Mouse (Mus musculus): Measurements from ENCODE around the gene Adam15. TPM values are rescaled to one million over a fixed set of nuclear protein-coding genes. Genes with fewer than 3 reads are reported as not detected.

Gene Adam15
- polyA plus RNA-seq, 1 experiment from 2014 or later, result 55.2 TPM

GRCm38 (mm10) chr3:89385451-89385850, 35.7 kb upstream of the Adam15 start:
- no peak overlapping the region for H3K4me3 ChIP-seq (replicated peaks; ENCODE audit: low read length)
- no peak overlapping the region for H3K4me2 ChIP-seq (ENCODE audit: low read length)
- H3K4me1 ChIP-seq (replicated peaks; ENCODE audit: control insufficient read depth, insufficient read depth, low read length), result peaks cover 6% of the 10 kb centered on the region
- no peaks in the 10 kb centered on the region for H3K9me3 ChIP-seq (ENCODE audit: control insufficient read depth, low read length)
- 41% methylated on average over 8 of the region's 11 CpGs for WGBS
- H3K27me3 ChIP-seq (replicated peaks; ENCODE audit: control insufficient read depth, insufficient read depth, low read length), result no peaks in the 10 kb centered on the region
- H3K9ac ChIP-seq (replicated peaks; ENCODE audit: low read depth, low read length), result no peak overlapping the region
- no peak overlapping the region for H3K27ac ChIP-seq (ENCODE audit: low read length)
- no peaks in the 10 kb centered on the region for H3K36me3 ChIP-seq (ENCODE audit: control insufficient read depth, insufficient read depth)
- no peak for ATAC-seq

GRCm38 (mm10) chr3:89384331-89385076, 34.7 kb upstream of the Adam15 start:
- no peak overlapping the region for H3K4me2 ChIP-seq (ENCODE audit: low read length)
- no peak overlapping the region for H3K9ac ChIP-seq (replicated peaks; ENCODE audit: low read depth, low read length)
- ATAC-seq, result no peak
- peaks cover 6% of the 10 kb centered on the region for H3K4me1 ChIP-seq (replicated peaks; ENCODE audit: control insufficient read depth, insufficient read depth, low read length)
- no peak overlapping the region for H3K27ac ChIP-seq (ENCODE audit: low read length)
- H3K27me3 ChIP-seq (replicated peaks; ENCODE audit: control insufficient read depth, insufficient read depth, low read length), result no peaks in the 10 kb centered on the region
- no peak overlapping the region for H3K4me3 ChIP-seq (replicated peaks; ENCODE audit: low read length)
- H3K9me3 ChIP-seq (ENCODE audit: control insufficient read depth, low read length), result no peaks in the 10 kb centered on the region
- no peaks in the 10 kb centered on the region for H3K36me3 ChIP-seq (ENCODE audit: control insufficient read depth, insufficient read depth)
- 53% methylated on average over 12 of the region's 12 CpGs for WGBS

- Histone ChIP-seq H3K36me3 (ENCODE audit: control insufficient read depth, insufficient read depth) (no peaks in the 10 kb centered on the region), H3K4me3 (replicated peaks; ENCODE audit: low read length) (no peak overlapping the region), H3K9ac (replicated peaks; ENCODE audit: low read depth, low read length) (no peak overlapping the region), H3K4me1 (replicated peaks; ENCODE audit: control insufficient read depth, insufficient read depth, low read length) (peaks cover 9% of the 10 kb centered on the region), H3K9me3 (ENCODE audit: control insufficient read depth, low read length) (no peaks in the 10 kb centered on the region), H3K27ac (ENCODE audit: low read length) (no peak overlapping the region), H3K4me2 (ENCODE audit: low read length) (no peak overlapping the region), H3K27me3 (replicated peaks; ENCODE audit: control insufficient read depth, insufficient read depth, low read length) (no peaks in the 10 kb centered on the region)
- 90% methylated on average over 5 of the region's 5 CpGs for WGBS
- ATAC-seq, result no peak
These were observed 34.0 kb upstream of the Adam15 start for GRCm38 (mm10) chr3:89383651-89384255.

- Histone ChIP-seq H3K9ac (replicated peaks; ENCODE audit: low read depth, low read length) (no peak overlapping the region), H3K27ac (ENCODE audit: low read length) (no peak overlapping the region), H3K9me3 (ENCODE audit: control insufficient read depth, low read length) (no peaks in the 10 kb centered on the region), H3K27me3 (replicated peaks; ENCODE audit: control insufficient read depth, insufficient read depth, low read length) (no peaks in the 10 kb centered on the region), H3K4me1 (replicated peaks; ENCODE audit: control insufficient read depth, insufficient read depth, low read length) (peaks cover 11% of the 10 kb centered on the region), H3K4me3 (replicated peaks; ENCODE audit: low read length) (no peak overlapping the region), H3K36me3 (ENCODE audit: control insufficient read depth, insufficient read depth) (no peaks in the 10 kb centered on the region), H3K4me2 (ENCODE audit: low read length) (no peak overlapping the region)
- ATAC-seq, result no peak
- 83% methylated on average over 5 of the region's 5 CpGs for WGBS
These were observed 33.2 kb upstream of the Adam15 start for GRCm38 (mm10) chr3:89382950-89383349.

GRCm38 (mm10) chr3:89382033-89382882, 32.5 kb upstream of the Adam15 start:
- Histone ChIP-seq H3K9ac (replicated peaks; ENCODE audit: low read depth, low read length) (no peak overlapping the region), H3K9me3 (ENCODE audit: control insufficient read depth, low read length) (no peaks in the 10 kb centered on the region), H3K4me3 (replicated peaks; ENCODE audit: low read length) (no peak overlapping the region), H3K4me2 (ENCODE audit: low read length) (no peak overlapping the region), H3K27me3 (replicated peaks; ENCODE audit: control insufficient read depth, insufficient read depth, low read length) (no peaks in the 10 kb centered on the region), H3K4me1 (replicated peaks; ENCODE audit: control insufficient read depth, insufficient read depth, low read length) (peaks cover 12% of the 10 kb centered on the region), H3K27ac (ENCODE audit: low read length) (no peak overlapping the region), H3K36me3 (ENCODE audit: control insufficient read depth, insufficient read depth) (no peaks in the 10 kb centered on the region)
- 87% methylated on average over 9 of the region's 9 CpGs for WGBS
- no peak for ATAC-seq

- Histone ChIP-seq H3K27ac (ENCODE audit: low read length) (no peak overlapping the region), H3K9ac (replicated peaks; ENCODE audit: low read depth, low read length) (no peak overlapping the region), H3K27me3 (replicated peaks; ENCODE audit: control insufficient read depth, insufficient read depth, low read length) (no peaks in the 10 kb centered on the region), H3K9me3 (ENCODE audit: control insufficient read depth, low read length) (no peaks in the 10 kb centered on the region), H3K36me3 (ENCODE audit: control insufficient read depth, insufficient read depth) (no peaks in the 10 kb centered on the region), H3K4me3 (replicated peaks; ENCODE audit: low read length) (no peak overlapping the region), H3K4me2 (ENCODE audit: low read length) (no peak overlapping the region), H3K4me1 (replicated peaks; ENCODE audit: control insufficient read depth, insufficient read depth, low read length) (peaks cover 12% of the 10 kb centered on the region)
- ATAC-seq, result no peak
- WGBS, result 91% methylated on average over 11 of the region's 11 CpGs
These were observed 31.4 kb upstream of the Adam15 start for GRCm38 (mm10) chr3:89381233-89381632.

- WGBS, result 95% methylated on average over 18 of the region's 18 CpGs
- Histone ChIP-seq H3K4me2 (ENCODE audit: low read length) (no peak overlapping the region), H3K27me3 (replicated peaks; ENCODE audit: control insufficient read depth, insufficient read depth, low read length) (no peaks in the 10 kb centered on the region), H3K9ac (replicated peaks; ENCODE audit: low read depth, low read length) (no peak overlapping the region), H3K9me3 (ENCODE audit: control insufficient read depth, low read length) (no peaks in the 10 kb centered on the region), H3K36me3 (ENCODE audit: control insufficient read depth, insufficient read depth) (no peaks in the 10 kb centered on the region), H3K4me3 (replicated peaks; ENCODE audit: low read length) (no peak overlapping the region), H3K4me1 (replicated peaks; ENCODE audit: control insufficient read depth, insufficient read depth, low read length) (peaks cover 12% of the 10 kb centered on the region), H3K27ac (ENCODE audit: low read length) (no peak overlapping the region)
- no peak for ATAC-seq
These were observed 30.9 kb upstream of the Adam15 start for GRCm38 (mm10) chr3:89380711-89381110.

- H3K27me3 ChIP-seq (replicated peaks; ENCODE audit: control insufficient read depth, insufficient read depth, low read length), result no peaks in the 10 kb centered on the region
- no peaks in the 10 kb centered on the region for H3K9me3 ChIP-seq (ENCODE audit: control insufficient read depth, low read length)
- H3K4me2 ChIP-seq (ENCODE audit: low read length), result no peak overlapping the region
- H3K36me3 ChIP-seq (ENCODE audit: control insufficient read depth, insufficient read depth), result no peaks in the 10 kb centered on the region
- peaks cover 12% of the 10 kb centered on the region for H3K4me1 ChIP-seq (replicated peaks; ENCODE audit: control insufficient read depth, insufficient read depth, low read length)
- ATAC-seq, result no peak
- H3K9ac ChIP-seq (replicated peaks; ENCODE audit: low read depth, low read length), result no peak overlapping the region
- WGBS, result 92% methylated on average over 14 of the region's 14 CpGs
- no peak overlapping the region for H3K4me3 ChIP-seq (replicated peaks; ENCODE audit: low read length)
- no peak overlapping the region for H3K27ac ChIP-seq (ENCODE audit: low read length)
These were observed 30.5 kb upstream of the Adam15 start for GRCm38 (mm10) chr3:89380291-89380690.

- Histone ChIP-seq H3K4me3 (replicated peaks; ENCODE audit: low read length) (no peak overlapping the region), H3K4me2 (ENCODE audit: low read length) (no peak overlapping the region; the same call in 1 of the 2 replicates), H3K36me3 (ENCODE audit: control insufficient read depth, insufficient read depth) (no peaks in the 10 kb centered on the region), H3K9ac (replicated peaks; ENCODE audit: low read depth, low read length) (no peak overlapping the region), H3K4me1 (replicated peaks; ENCODE audit: control insufficient read depth, insufficient read depth, low read length) (peaks cover 12% of the 10 kb centered on the region), H3K9me3 (ENCODE audit: control insufficient read depth, low read length) (no peaks in the 10 kb centered on the region), H3K27ac (ENCODE audit: low read length) (no peak overlapping the region), H3K27me3 (replicated peaks; ENCODE audit: control insufficient read depth, insufficient read depth, low read length) (no peaks in the 10 kb centered on the region)
- 88% methylated on average over 31 of the region's 31 CpGs for WGBS
- no peak for ATAC-seq
These were observed 29.8 kb upstream of the Adam15 start for GRCm38 (mm10) chr3:89379388-89380131.
